ENCODE assay signal across 26 mouse cellular contexts in the genomic region with DNA sequence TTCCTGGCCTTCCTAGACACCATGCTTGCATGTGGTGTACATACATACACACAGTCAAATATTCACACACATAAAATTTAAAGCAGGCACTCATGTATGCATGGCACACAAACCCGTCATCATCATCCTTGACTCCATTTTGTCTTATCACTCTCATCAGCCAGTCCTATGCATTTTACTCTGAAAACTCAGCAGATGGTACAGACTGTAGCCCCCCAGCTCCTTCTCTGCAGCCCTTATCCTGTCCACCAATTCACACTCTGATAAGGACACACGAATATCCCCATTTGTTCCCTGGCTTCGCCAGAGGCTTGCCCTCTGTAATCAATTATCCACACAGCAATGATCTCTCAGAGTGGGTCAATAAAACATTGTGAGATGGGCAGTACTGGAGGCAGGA. TPM values are rescaled to one million over a fixed set of nuclear protein-coding genes. Genes with fewer than 3 reads are reported as not detected.
A peak's percentile ranks its signal among the peaks of the same experiment; 100 is the strongest.
DNase-seq lines count a peak whose midpoint lies in the region; ATAC-seq lines count a peak whose summit lies in the region.
"Had no signal": no experiment of that assay in that cellular context is flagged by ENCODE, and none has a peak within 500 bp of the region (broad histone marks: within the 10 kb centered on the region; RNA-seq: fewer than 3 reads in every experiment).

No protein-coding gene starts in this region.

- H3K4me3 ChIP-seq in erythroblast, embryonic 14.5 days (replicated peaks), result peak overlapping the region; percentile 17
- no peak overlapping the region for H3K4me3 ChIP-seq in liver, embryonic 11.5 days (ENCODE audit: low read depth, low read length)
- H3K4me3 ChIP-seq in liver, embryonic 12.5 days, result no peak overlapping the region
- no peak overlapping the region for H3K4me3 ChIP-seq in liver, embryonic 16.5 days (ENCODE audit: low read depth, low read length)
- no peak overlapping the region for H3K4me3 ChIP-seq in kidney, embryonic 15.5 days (replicated peaks)
- H3K4me3 ChIP-seq: embryonic facial prominence, embryonic 13.5 days; forebrain, embryonic 10.5 days; gastrocnemius, adult 2 months; heart, embryonic 13.5 days; hindbrain, embryonic 13.5 days had no signal

- no peak for DNase-seq in liver, embryonic 11.5 days (ENCODE audit: low spot score)
- no peak for DNase-seq in liver
- no peak for DNase-seq in ovary, postnatal 10 days (ENCODE audit: low spot score)
- DNase-seq: adrenal gland, postnatal 14 days; B cell, adult 2 months; cerebellum, adult 11-12 months; cerebellum, adult 9-10 months; cerebellum, postnatal 36 days; gastrocnemius, adult 2 months; gastrocnemius, postnatal 25 days; heart, postnatal 36 days had no signal

- ATAC-seq in erythroblast, adult 5-6 weeks (replicated peaks; ENCODE audit: low FRiP score, poor library complexity, severe bottlenecking), result no peak
- peak; percentile 51 for ATAC-seq in liver, embryonic 11.5 days (replicated peaks; ENCODE audit: low FRiP score)
- ATAC-seq in liver, embryonic 12.5 days, result peak; percentile 33; the same call in 1 of the 2 replicates
- ATAC-seq in liver, embryonic 16.5 days (ENCODE audit: low read depth), result no peak
- ATAC-seq in kidney, embryonic 15.5 days (replicated peaks; ENCODE audit: low FRiP score), result no peak
- ATAC-seq: activated CD4-positive, CD25-positive, alpha-beta regulatory T cell, adult 4 months; CD4-positive, CD25-positive, alpha-beta regulatory T cell, adult 4 months; forebrain, embryonic 14.5 days; Patski had no signal

- H3K27ac ChIP-seq in liver, embryonic 11.5 days (ENCODE audit: low read depth, low read length), result no peak overlapping the region
- no peak overlapping the region for H3K27ac ChIP-seq in liver, embryonic 12.5 days
- 0 out of 2 replicates have a peak overlapping the region, but pooled peaks have one; percentile 6 for H3K27ac ChIP-seq in liver, embryonic 16.5 days (ENCODE audit: low read length)
- H3K27ac ChIP-seq in kidney, embryonic 15.5 days, result no peak overlapping the region
- H3K27ac ChIP-seq: embryonic facial prominence, embryonic 13.5 days; forebrain, embryonic 10.5 days; gastrocnemius, adult 2 months; heart, embryonic 13.5 days; hindbrain, embryonic 13.5 days had no signal

- H3K4me2 ChIP-seq in liver, embryonic 11.5 days, result no peak overlapping the region
- no peak overlapping the region; the same call in 1 of the 2 replicates for H3K4me2 ChIP-seq in liver, embryonic 12.5 days
- 0 out of 2 replicates have a peak overlapping the region, but pooled peaks have one; percentile 0 for H3K4me2 ChIP-seq in liver, embryonic 16.5 days (ENCODE audit: low read depth, low read length)
- H3K4me2 ChIP-seq in kidney, embryonic 15.5 days, result no peak overlapping the region
- H3K4me2 ChIP-seq: embryonic facial prominence, embryonic 13.5 days; heart, embryonic 13.5 days; hindbrain, embryonic 13.5 days had no signal

- peaks cover 77% of the 10 kb centered on the region for H3K4me1 ChIP-seq in erythroblast, embryonic 14.5 days (ENCODE audit: control insufficient read depth)
- peaks cover 19% of the 10 kb centered on the region for H3K4me1 ChIP-seq in liver, embryonic 11.5 days (replicated peaks; ENCODE audit: control insufficient read depth, insufficient read depth, low read length)
- H3K4me1 ChIP-seq in liver, embryonic 12.5 days, result peaks cover 59% of the 10 kb centered on the region
- peaks cover 35% of the 10 kb centered on the region for H3K4me1 ChIP-seq in liver, embryonic 16.5 days (ENCODE audit: control insufficient read depth, low read depth, low read length)
- peaks cover 20% of the 10 kb centered on the region for H3K4me1 ChIP-seq in kidney, embryonic 15.5 days

- 58% methylated on average over 3 of the region's 3 CpGs for WGBS in liver, embryonic 11.5 days
- WGBS in liver, embryonic 12.5 days (ENCODE audit: insufficient replicate concordance), result 43% methylated on average over 3 of the region's 3 CpGs
- 28% methylated on average over 3 of the region's 3 CpGs for WGBS in liver, embryonic 16.5 days (ENCODE audit: insufficient replicate concordance)
- 74% methylated on average over 3 of the region's 3 CpGs for WGBS in kidney, embryonic 15.5 days

- H3K9ac ChIP-seq in liver, embryonic 11.5 days (ENCODE audit: low read depth, low read length), result no peak overlapping the region
- no peak overlapping the region for H3K9ac ChIP-seq in liver, embryonic 12.5 days
- no peak overlapping the region for H3K9ac ChIP-seq in liver, embryonic 16.5 days (ENCODE audit: low read depth, low read length)
- no peak overlapping the region for H3K9ac ChIP-seq in kidney, embryonic 15.5 days
- H3K9ac ChIP-seq: embryonic facial prominence, embryonic 13.5 days; heart, embryonic 13.5 days; hindbrain, embryonic 13.5 days had no signal

- H3K36me3 ChIP-seq in erythroblast, embryonic 14.5 days (ENCODE audit: control insufficient read depth), result peaks cover 74% of the 10 kb centered on the region
- H3K36me3 ChIP-seq in liver, embryonic 11.5 days (ENCODE audit: control insufficient read depth, insufficient read depth, low read length), result peaks cover 13% of the 10 kb centered on the region
- peaks cover 51% of the 10 kb centered on the region for H3K36me3 ChIP-seq in liver, embryonic 12.5 days
- peaks cover 37% of the 10 kb centered on the region for H3K36me3 ChIP-seq in liver, embryonic 16.5 days (ENCODE audit: control insufficient read depth, insufficient read depth)
- peaks cover 43% of the 10 kb centered on the region for H3K36me3 ChIP-seq in kidney, embryonic 15.5 days

- no peaks in the 10 kb centered on the region for H3K27me3 ChIP-seq in erythroblast, embryonic 14.5 days (ENCODE audit: control insufficient read depth)
- H3K27me3 ChIP-seq in liver, embryonic 11.5 days (replicated peaks; ENCODE audit: control insufficient read depth, insufficient read depth, low read length), result no peaks in the 10 kb centered on the region
- H3K27me3 ChIP-seq in liver, embryonic 12.5 days (replicated peaks), result no peaks in the 10 kb centered on the region
- H3K27me3 ChIP-seq in liver, embryonic 16.5 days (ENCODE audit: control insufficient read depth, insufficient read depth, low read depth, low read length), result no peaks in the 10 kb centered on the region
- no peaks in the 10 kb centered on the region for H3K27me3 ChIP-seq in kidney, embryonic 15.5 days
- H3K27me3 ChIP-seq: embryonic facial prominence, embryonic 13.5 days; heart, embryonic 13.5 days; hindbrain, embryonic 13.5 days; Patski had no signal

- no peaks in the 10 kb centered on the region for H3K9me3 ChIP-seq in erythroblast, embryonic 14.5 days (ENCODE audit: control insufficient read depth, low read length)
- H3K9me3 ChIP-seq in liver, embryonic 11.5 days (ENCODE audit: control insufficient read depth, low read length), result no peaks in the 10 kb centered on the region
- no peaks in the 10 kb centered on the region for H3K9me3 ChIP-seq in liver, embryonic 12.5 days (replicated peaks)
- H3K9me3 ChIP-seq in liver, embryonic 16.5 days (replicated peaks; ENCODE audit: control insufficient read depth, low read length), result no peaks in the 10 kb centered on the region
- no peaks in the 10 kb centered on the region for H3K9me3 ChIP-seq in kidney, embryonic 15.5 days (replicated peaks)
- H3K9me3 ChIP-seq: embryonic facial prominence, embryonic 13.5 days; forebrain, embryonic 10.5 days; G1E; heart, embryonic 13.5 days; hindbrain, embryonic 13.5 days had no signal

RNA-seq across cellular contexts. Expression of a gene that starts 6.0 kb away (rescaled TPM):
- 0.18 and 0.22 TPM in 2 replicates for polyA plus RNA-seq in erythroblast, embryonic 14.5 days (2012)
- 53.6 and 64.6 TPM in 2 replicates for total RNA-seq in erythroblast, adult 5-6 weeks (2015; ENCODE audit: low replicate concordance)
- 46.7 and 70.3 TPM in 2 replicates for total RNA-seq in erythroblast, adult 5-6 weeks (2017; ENCODE audit: low replicate concordance)
- polyA plus RNA-seq in liver, embryonic 11.5 days (2014; fragmentation: Nextera tagmentation; extraction: Ambion mirVana), result 59.3 and 63.4 TPM in 2 replicates
- 57.2 and 59.8 TPM in 2 replicates for polyA plus RNA-seq in liver, embryonic 12.5 days (2016; fragmentation: Nextera tagmentation; extraction: Ambion mirVana)
- polyA plus RNA-seq in liver, embryonic 16.5 days (2015; fragmentation: Nextera tagmentation; extraction: Ambion mirVana), result 49.7 and 56.2 TPM in 2 replicates
- 29.1 and 31.6 TPM in 2 replicates for polyA plus RNA-seq in kidney, embryonic 15.5 days (2015; fragmentation: Nextera tagmentation; extraction: Ambion mirVana)

RNA-seq across cellular contexts. Expression of a gene that starts 6.2 kb away (rescaled TPM):
- polyA plus RNA-seq in erythroblast, embryonic 14.5 days (2012), result 5.5 and 5.9 TPM in 2 replicates
- 28.4 and 29.2 TPM in 2 replicates for total RNA-seq in erythroblast, adult 5-6 weeks (2015; ENCODE audit: low replicate concordance)
- 39.8 and 41.3 TPM in 2 replicates for total RNA-seq in erythroblast, adult 5-6 weeks (2017; ENCODE audit: low replicate concordance)
- 26.5 and 28.8 TPM in 2 replicates for polyA plus RNA-seq in liver, embryonic 11.5 days (2014; fragmentation: Nextera tagmentation; extraction: Ambion mirVana)
- 28.1 and 29.3 TPM in 2 replicates for polyA plus RNA-seq in liver, embryonic 12.5 days (2016; fragmentation: Nextera tagmentation; extraction: Ambion mirVana)
- polyA plus RNA-seq in liver, embryonic 16.5 days (2015; fragmentation: Nextera tagmentation; extraction: Ambion mirVana), result 17.7 and 18.9 TPM in 2 replicates
- 29.8 and 30.2 TPM in 2 replicates for polyA plus RNA-seq in kidney, embryonic 15.5 days (2015; fragmentation: Nextera tagmentation; extraction: Ambion mirVana)

RNA-seq across cellular contexts. Expression of a gene that starts 12.7 kb away (rescaled TPM):
- polyA plus RNA-seq in erythroblast, embryonic 14.5 days (2012), result 145 and 156 TPM in 2 replicates
- 1,364 and 1,503 TPM in 2 replicates for total RNA-seq in erythroblast, adult 5-6 weeks (2015; ENCODE audit: low replicate concordance)
- total RNA-seq in erythroblast, adult 5-6 weeks (2017; ENCODE audit: low replicate concordance), result 1,636 and 1,967 TPM in 2 replicates
- polyA plus RNA-seq in liver, embryonic 11.5 days (2014; fragmentation: Nextera tagmentation; extraction: Ambion mirVana), result 11.4 and 14.2 TPM in 2 replicates
- polyA plus RNA-seq in liver, embryonic 12.5 days (2016; fragmentation: Nextera tagmentation; extraction: Ambion mirVana), result 49.8 and 52.1 TPM in 2 replicates
- 69.6 and 79.1 TPM in 2 replicates for polyA plus RNA-seq in liver, embryonic 16.5 days (2015; fragmentation: Nextera tagmentation; extraction: Ambion mirVana)
- polyA plus RNA-seq in kidney, embryonic 15.5 days (2015; fragmentation: Nextera tagmentation; extraction: Ambion mirVana), result 8.7 and 9.4 TPM in 2 replicates
- total RNA-seq: granulocyte monocyte progenitor cell, adult 5-6 weeks had no signal

RNA-seq across cellular contexts. Expression of a gene that starts 22.3 kb away (rescaled TPM):
- polyA plus RNA-seq in erythroblast, embryonic 14.5 days (2012), result 0.10 and 0.76 TPM in 2 replicates
- total RNA-seq in erythroblast, adult 5-6 weeks (2015; ENCODE audit: low replicate concordance), result not detected in 2 replicates
- not detected in 2 replicates for total RNA-seq in erythroblast, adult 5-6 weeks (2017; ENCODE audit: low replicate concordance)
- 2.9 and 3.3 TPM in 2 replicates for polyA plus RNA-seq in liver, embryonic 11.5 days (2014; fragmentation: Nextera tagmentation; extraction: Ambion mirVana)
- polyA plus RNA-seq in liver, embryonic 12.5 days (2016; fragmentation: Nextera tagmentation; extraction: Ambion mirVana), result 3.8 and 3.9 TPM in 2 replicates
- 0.89 and 0.95 TPM in 2 replicates for polyA plus RNA-seq in liver, embryonic 16.5 days (2015; fragmentation: Nextera tagmentation; extraction: Ambion mirVana)
- polyA plus RNA-seq in kidney, embryonic 15.5 days (2015; fragmentation: Nextera tagmentation; extraction: Ambion mirVana), result 13.2 and 13.7 TPM in 2 replicates
- total RNA-seq: G1E; gastrocnemius, adult 2 months; granulocyte monocyte progenitor cell, adult 5-6 weeks had no signal
- polyA plus RNA-seq: activated CD4-positive, CD25-positive, alpha-beta regulatory T cell, adult 4 months; CD4-positive, CD25-positive, alpha-beta regulatory T cell, adult 4 months; G1E had no signal

RNA-seq across cellular contexts. Expression of a gene that starts 42.2 kb away (rescaled TPM):
- 0.56 and 0.83 TPM in 2 replicates for polyA plus RNA-seq in erythroblast, embryonic 14.5 days (2012)
- total RNA-seq in erythroblast, adult 5-6 weeks (2015; ENCODE audit: low replicate concordance), result 17.8 and 29.0 TPM in 2 replicates
- total RNA-seq in erythroblast, adult 5-6 weeks (2017; ENCODE audit: low replicate concordance), result 18.9 and 19.5 TPM in 2 replicates
- 115 and 125 TPM in 2 replicates for polyA plus RNA-seq in liver, embryonic 11.5 days (2014; fragmentation: Nextera tagmentation; extraction: Ambion mirVana)
- polyA plus RNA-seq in liver, embryonic 12.5 days (2016; fragmentation: Nextera tagmentation; extraction: Ambion mirVana), result 86.3 and 88.8 TPM in 2 replicates
- 69.7 and 76.5 TPM in 2 replicates for polyA plus RNA-seq in liver, embryonic 16.5 days (2015; fragmentation: Nextera tagmentation; extraction: Ambion mirVana)
- polyA plus RNA-seq in kidney, embryonic 15.5 days (2015; fragmentation: Nextera tagmentation; extraction: Ambion mirVana), result 174 and 179 TPM in 2 replicates

Comparison
In these comparisons a context has a peak if more than half of its experiments do, and no peak if none do; other contexts are left out.
1. ATAC-seq: peak in liver, embryonic 11.5 days (single experiment) and liver, embryonic 12.5 days (single experiment); none in erythroblast, adult 5-6 weeks (single experiment), liver, embryonic 16.5 days (single experiment) and kidney, embryonic 15.5 days (single experiment).
2. RNA of a gene that starts 6.0 kb away (polyA plus RNA-seq): 57.2 to 59.8 TPM in liver, embryonic 12.5 days, 59.3 to 63.4 TPM in liver, embryonic 11.5 days, 49.7 to 56.2 TPM in liver, embryonic 16.5 days and 29.1 to 31.6 TPM in kidney, embryonic 15.5 days; 0.18 to 0.22 TPM in erythroblast, embryonic 14.5 days; every median in the first group is over 10 times any median in the second.